Mouse (Mus musculus) hindbrain, embryonic 16.5 days (tissue): ENCODE results near the gene Ccdc142. TPM values are rescaled to one million over a fixed set of nuclear protein-coding genes. Genes with fewer than 3 reads are reported as not detected.

Source experiments
- ATAC-seq: fragments of 200-750 bp; cut with Nextera tagmentation; 2 replicates; pipeline ENCODE4 v1.8.0; 2017; ENCODE audit warnings: moderate TSS enrichment, moderate library complexity
- H3K27ac ChIP-seq: fragments of 300-500 bp; sonication (generic); 2 replicates; pipeline ENCODE4 v1.5.1; 2014; ENCODE audit warnings: low read depth, mild to moderate bottlenecking, control low read depth, low read length, moderate library complexity
- H3K27me3 ChIP-seq: fragments of 300-500 bp; sonication (generic); replicated peaks from 2 replicates; pipeline ENCODE4 v1.6.1; 2014; ENCODE audit warnings: low read length; ENCODE audit not compliant: control insufficient read depth, insufficient read depth
- H3K36me3 ChIP-seq: fragments of 300-500 bp; sonication (generic); 2 replicates; pipeline ENCODE4 v1.6.1; 2014; ENCODE audit warnings: mild to moderate bottlenecking, low read length, moderate library complexity, mixed read lengths; ENCODE audit not compliant: control insufficient read depth, insufficient read depth
- H3K4me1 ChIP-seq: fragments of 300-500 bp; sonication (generic); 2 replicates; pipeline ENCODE4 v1.6.1; 2014; ENCODE audit warnings: low read depth, low read length; ENCODE audit not compliant: control insufficient read depth, insufficient read depth
- H3K4me2 ChIP-seq: fragments of 300-500 bp; sonication (generic); 2 replicates; pipeline ENCODE4 v1.6.1; 2014; ENCODE audit warnings: mild to moderate bottlenecking, low read length, control low read depth, moderate library complexity
- H3K4me3 ChIP-seq: fragments of 300-500 bp; sonication (generic); 2 replicates; pipeline ENCODE4 v1.5.1; 2014; ENCODE audit warnings: mild to moderate bottlenecking, low read length, control low read depth, moderate library complexity
- H3K9ac ChIP-seq: fragments of 300-500 bp; sonication (generic); 2 replicates; pipeline ENCODE4 v1.6.1; 2014; ENCODE audit warnings: low read depth, mild to moderate bottlenecking, control low read depth, low read length, moderate library complexity
- H3K9me3 ChIP-seq: fragments of 300-500 bp; sonication (generic); 2 replicates; pipeline ENCODE4 v1.6.1; 2014; ENCODE audit warnings: mild to moderate bottlenecking, low read length, moderate library complexity; ENCODE audit not compliant: control insufficient read depth
- WGBS: fragments of 180-500 bp; shearing (Covaris S2); extraction: QIAGEN DNeasy Blood & Tissue Kit; methylation state at CpG from one replicate; pipeline ENCODE4 v1.1.7; 2014; 5-methylcytosine and 5-hydroxymethylcytosine counted together
- polyA plus RNA-seq: library from polyadenylated mRNA; unstranded; fragments of >200 nt; fragmentation: Nextera tagmentation; extraction: Ambion mirVana; gene quantifications from 2 replicates; pipeline ENCODE4 v1.2.1, GENCODE M21; 2015

Ccdc142 gene
- polyA plus RNA-seq, 1 experiment from 2014 or later: 4.2 TPM

GRCm38 (mm10) chr6:83068221-83068620, 33.2 kb upstream of the Ccdc142 start:
- no peak for ATAC-seq
- H3K27me3 ChIP-seq: peaks cover 72% of the 10 kb centered on the region
- no peaks in the 10 kb centered on the region for H3K36me3 ChIP-seq
- no peak overlapping the region for H3K27ac ChIP-seq
- no peak overlapping the region for H3K9ac ChIP-seq
- H3K4me2 ChIP-seq: no peak overlapping the region
- WGBS: 2% methylated on average over 8 of the region's 8 CpGs
- H3K4me3 ChIP-seq: no peak overlapping the region
- H3K4me1 ChIP-seq: peaks cover 7% of the 10 kb centered on the region; the same call in 1 of the 2 replicates
- H3K9me3 ChIP-seq: no peaks in the 10 kb centered on the region

GRCm38 (mm10) chr6:83068706-83069487, 32.5 kb upstream of the Ccdc142 start:
- H3K4me1 ChIP-seq: peaks cover 7% of the 10 kb centered on the region; the same call in 1 of the 2 replicates
- no peak for ATAC-seq
- under 1% methylated on average over 48 of the region's 81 CpGs for WGBS

GRCm38 (mm10) chr6:83069488-83070246, 31.7 kb upstream of the Ccdc142 start:
- no peak overlapping the region; the same call in 1 of the 2 replicates for H3K4me2 ChIP-seq
- no peaks in the 10 kb centered on the region for H3K9me3 ChIP-seq
- H3K36me3 ChIP-seq: no peaks in the 10 kb centered on the region
- H3K9ac ChIP-seq: no peak overlapping the region
- ATAC-seq: no peak
- peaks cover 7% of the 10 kb centered on the region; the same call in 1 of the 2 replicates for H3K4me1 ChIP-seq
- peaks cover 76% of the 10 kb centered on the region for H3K27me3 ChIP-seq
- H3K27ac ChIP-seq: no peak overlapping the region
- under 1% methylated on average over 69 of the region's 69 CpGs for WGBS
- peak overlapping the region; percentile 17; the same call in 1 of the 2 replicates for H3K4me3 ChIP-seq

More at GRCm38 (mm10) chr6:83068706-83069487, 32.5 kb upstream of the Ccdc142 start:
- H3K36me3 ChIP-seq: no peaks in the 10 kb centered on the region
- no peak overlapping the region for H3K27ac ChIP-seq
- H3K9ac ChIP-seq: no peak overlapping the region
- peak overlapping the region; percentile 27 for H3K4me2 ChIP-seq
- H3K9me3 ChIP-seq: no peaks in the 10 kb centered on the region
- H3K27me3 ChIP-seq: peaks cover 71% of the 10 kb centered on the region
- H3K4me3 ChIP-seq: peak overlapping the region; percentile 18; the same call in 1 of the 2 replicates

GRCm38 (mm10) chr6:83070247-83070310, 31.3 kb upstream of the Ccdc142 start, which contains the start of gene Tlx2:
Gene Tlx2 (minus strand): TSS chr6:83070293.
- peaks cover 75% of the 10 kb centered on the region for H3K27me3 ChIP-seq
- H3K36me3 ChIP-seq: no peaks in the 10 kb centered on the region
- peak within 1 kb of the TSS; percentile 17; the same call in 1 of the 2 replicates for H3K4me3 ChIP-seq
- no peak within 1 kb of the TSS for H3K27ac ChIP-seq
- no peaks in the 10 kb centered on the region for H3K9me3 ChIP-seq
- H3K4me2 ChIP-seq: no peak within 1 kb of the TSS; the same call in 1 of the 2 replicates
- H3K9ac ChIP-seq: no peak within 1 kb of the TSS
- WGBS: 0% methylated on average over 10 of the region's 10 CpGs
- H3K4me1 ChIP-seq: peaks cover 7% of the 10 kb centered on the region; the same call in 1 of the 2 replicates
- no peak for ATAC-seq

GRCm38 (mm10) chr6:83070311-83071219, 30.8 kb upstream of the Ccdc142 start:
- H3K4me3 ChIP-seq: peak overlapping the region; percentile 17; the same call in 1 of the 2 replicates
- H3K4me2 ChIP-seq: no peak overlapping the region; the same call in 1 of the 2 replicates
- H3K4me1 ChIP-seq: peaks cover 7% of the 10 kb centered on the region; the same call in 1 of the 2 replicates
- no peaks in the 10 kb centered on the region for H3K9me3 ChIP-seq
- H3K27ac ChIP-seq: no peak overlapping the region
- ATAC-seq: no peak
- peaks cover 75% of the 10 kb centered on the region for H3K27me3 ChIP-seq
- no peak overlapping the region for H3K9ac ChIP-seq
- WGBS: 1% methylated on average over 50 of the region's 58 CpGs
- H3K36me3 ChIP-seq: no peaks in the 10 kb centered on the region

GRCm38 (mm10) chr6:83071220-83071619, 30.2 kb upstream of the Ccdc142 start:
- H3K27me3 ChIP-seq: peaks cover 74% of the 10 kb centered on the region
- H3K4me2 ChIP-seq: no peak overlapping the region
- H3K4me1 ChIP-seq: peaks cover 7% of the 10 kb centered on the region; the same call in 1 of the 2 replicates
- H3K36me3 ChIP-seq: no peaks in the 10 kb centered on the region
- ATAC-seq: peak; percentile 41; the same call in 1 of the 2 replicates
- no peak overlapping the region for H3K27ac ChIP-seq
- no peaks in the 10 kb centered on the region for H3K9me3 ChIP-seq
- 1% methylated on average over 19 of the region's 24 CpGs for WGBS
- H3K4me3 ChIP-seq: no peak overlapping the region
- H3K9ac ChIP-seq: no peak overlapping the region

GRCm38 (mm10) chr6:83074979-83075378, 26.4 kb upstream of the Ccdc142 start:
- WGBS: 16% methylated on average over 2 of the region's 2 CpGs
- H3K36me3 ChIP-seq: no peaks in the 10 kb centered on the region
- peaks cover 47% of the 10 kb centered on the region for H3K27me3 ChIP-seq
- H3K27ac ChIP-seq: no peak overlapping the region
- no peak for ATAC-seq
- no peak overlapping the region for H3K4me3 ChIP-seq
- no peaks in the 10 kb centered on the region for H3K9me3 ChIP-seq
- no peak overlapping the region for H3K4me2 ChIP-seq
- no peak overlapping the region for H3K9ac ChIP-seq
- peaks cover 15% of the 10 kb centered on the region for H3K4me1 ChIP-seq

- peak within 1 kb of the TSS; percentile 92 for H3K27ac ChIP-seq
- peaks cover 11% of the 10 kb centered on the region for H3K4me1 ChIP-seq
- H3K36me3 ChIP-seq: peaks cover 6% of the 10 kb centered on the region; the same call in 1 of the 2 replicates
- no peaks in the 10 kb centered on the region for H3K9me3 ChIP-seq
- peak within 1 kb of the TSS; percentile 97 for H3K4me2 ChIP-seq
- H3K4me3 ChIP-seq: peak within 1 kb of the TSS; percentile 88
- ATAC-seq: peak; percentile 83
- H3K27me3 ChIP-seq: peaks cover 35% of the 10 kb centered on the region
- peak within 1 kb of the TSS; percentile 87 for H3K9ac ChIP-seq
- under 1% methylated on average over 53 of the region's 54 CpGs for WGBS
Observed at GRCm38 (mm10) chr6:83077630-83078323, 23.6 kb upstream of the Ccdc142 start, which contains the start of gene Pcgf1. Gene Pcgf1 (plus strand): TSS chr6:83077869.
